Mouse (Mus musculus) hindbrain, embryonic 14.5 days (tissue): ENCODE results near the gene Lce3f. TPM values are rescaled to one million over a fixed set of nuclear protein-coding genes. Genes with fewer than 3 reads are reported as not detected.
A peak's percentile ranks its signal among the peaks of the same experiment; 100 is the strongest.

Experiments
- ATAC-seq: fragments of 200-750 bp; cut with Nextera tagmentation; 2 replicates; pipeline ENCODE4 v1.8.0; 2017; ENCODE audit warnings: moderate number of reproducible peaks, mild to moderate bottlenecking, moderate TSS enrichment, moderate library complexity; ENCODE audit not compliant: low FRiP score
- DNase-seq: peaks from one replicate; pipeline ENCODE4 v3.0.0-alpha.2; 2015; ENCODE audit warnings: low spot score
- H3K27ac ChIP-seq: fragments of 300-500 bp; sonication (generic); 2 replicates; pipeline ENCODE4 v1.5.1; 2014; ENCODE audit warnings: mild to moderate bottlenecking, moderate library complexity
- H3K27me3 ChIP-seq: fragments of 300-500 bp; sonication (generic); 2 replicates; pipeline ENCODE4 v1.6.1; 2014; ENCODE audit warnings: mild to moderate bottlenecking, low read length, mixed read lengths; ENCODE audit not compliant: control insufficient read depth, insufficient read depth
- H3K36me3 ChIP-seq: fragments of 300-500 bp; sonication (generic); replicated peaks from 2 replicates; pipeline ENCODE4 v1.6.1; 2014; ENCODE audit not compliant: control insufficient read depth, insufficient read depth
- H3K4me1 ChIP-seq: fragments of 300-500 bp; sonication (generic); replicated peaks from 2 replicates; pipeline ENCODE4 v1.6.1; 2014; ENCODE audit warnings: antibody characterized with exemption, low read length, mixed read lengths; ENCODE audit not compliant: control insufficient read depth, insufficient read depth
- H3K4me2 ChIP-seq: fragments of 300-500 bp; sonication (generic); replicated peaks from 2 replicates; pipeline ENCODE4 v1.6.1; 2014; ENCODE audit warnings: mild to moderate bottlenecking, moderate library complexity
- H3K4me3 ChIP-seq: fragments of 300-500 bp; sonication (generic); replicated peaks from 2 replicates; pipeline ENCODE4 v1.5.1; 2014; ENCODE audit warnings: mild to moderate bottlenecking, low read length
- H3K9ac ChIP-seq: fragments of 300-500 bp; sonication (generic); 2 replicates; pipeline ENCODE4 v1.6.1; 2014
- H3K9me3 ChIP-seq: fragments of 300-500 bp; sonication (generic); 2 replicates; pipeline ENCODE4 v1.6.1; 2016; ENCODE audit warnings: low read length; ENCODE audit not compliant: control insufficient read depth
- WGBS: fragments of 180-500 bp; shearing (Covaris S2); extraction: QIAGEN DNeasy Blood & Tissue Kit; methylation state at CpG from one replicate; pipeline ENCODE4 v1.1.7; 2014; 5-methylcytosine and 5-hydroxymethylcytosine counted together
- polyA plus RNA-seq: library from polyadenylated mRNA; unstranded; fragments of >200 nt; fragmentation: Nextera tagmentation; extraction: Ambion mirVana; gene quantifications from 2 replicates; pipeline ENCODE4 v1.2.1, GENCODE M21; 2014

Lce3f gene
- polyA plus RNA-seq, 1 experiment from 2014 or later: not detected

DNA sequence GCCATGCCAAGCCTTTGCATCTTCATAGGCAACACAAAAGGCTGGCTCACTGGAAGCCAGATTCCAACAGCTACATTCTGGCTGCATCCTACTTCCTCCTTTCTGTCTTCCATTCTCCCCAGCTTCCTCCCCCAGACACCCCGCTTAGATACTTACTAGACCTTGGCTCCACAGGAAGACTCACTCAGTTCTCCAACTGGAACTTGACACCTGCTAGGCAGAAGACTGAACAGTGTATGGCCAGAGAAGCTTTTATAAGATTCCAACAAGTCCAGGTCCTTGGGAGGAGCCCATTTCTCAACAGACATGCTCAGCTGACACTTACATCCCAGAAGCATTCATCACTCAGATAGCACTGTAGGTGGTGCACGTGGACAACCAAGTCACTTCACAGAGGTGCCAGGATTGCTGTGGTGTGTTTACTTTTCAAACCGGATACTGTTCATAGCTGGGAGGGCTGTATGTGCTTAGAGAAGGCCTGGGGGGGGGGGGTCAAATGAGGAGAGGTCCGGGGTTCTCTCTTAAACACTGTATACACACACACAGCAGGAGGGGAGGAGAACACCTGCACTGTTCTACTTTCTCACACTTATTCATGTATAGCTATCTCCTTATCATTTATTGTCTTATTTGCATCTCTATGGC lies 23.6 kb downstream of the Lce3f start, which contains the start of gene Crct1:
Crct1 (minus strand) TSS at position 228 of the 645 bp plus-strand sequence.
- H3K27ac ChIP-seq: no peak within 1 kb of the TSS
- peak within 1 kb of the TSS; percentile 47 for H3K4me3 ChIP-seq
- H3K4me1 ChIP-seq: 0 out of 2 replicates have a peak, but pooled peaks cover 7% of the 10 kb centered on the region
- 30% methylated on average over 4 of the region's 4 CpGs for WGBS
- no peaks in the 10 kb centered on the region for H3K36me3 ChIP-seq
- peak within 1 kb of the TSS; percentile 88 for H3K4me2 ChIP-seq
- DNase-seq (no peak), ATAC-seq (no peak)
- H3K9me3 ChIP-seq: no peaks in the 10 kb centered on the region
- peak within 1 kb of the TSS; percentile 62 for H3K9ac ChIP-seq
- no peaks in the 10 kb centered on the region for H3K27me3 ChIP-seq

DNA sequence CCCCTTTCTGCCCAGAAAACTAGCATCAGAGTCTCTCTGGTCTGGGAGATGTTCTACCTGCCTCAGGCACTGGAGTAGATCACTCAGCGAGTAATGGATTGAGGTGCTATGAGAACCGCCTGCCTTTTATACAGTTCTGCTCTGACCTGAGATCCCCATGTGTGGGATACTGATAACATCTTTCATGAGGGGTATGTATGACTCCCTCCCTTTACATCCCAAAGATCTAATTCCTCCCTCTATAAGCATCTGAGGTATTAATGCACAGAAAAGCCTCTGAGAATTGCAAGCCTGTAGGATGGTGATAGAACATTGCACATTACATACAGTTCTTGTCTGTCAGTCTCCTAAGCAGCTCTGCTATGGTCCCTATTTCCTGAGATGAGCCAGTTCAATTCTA lies 26.9 kb downstream of the Lce3f start, which contains the start of gene Lce1m:
Lce1m (minus strand) TSS at position 101 of the 400 bp plus-strand sequence.
- no peak within 1 kb of the TSS for H3K4me3 ChIP-seq
- no peak within 1 kb of the TSS for H3K9ac ChIP-seq
- DNase-seq: no peak
- no peak within 1 kb of the TSS for H3K4me2 ChIP-seq
- no peak within 1 kb of the TSS for H3K27ac ChIP-seq
- 0 out of 2 replicates have a peak, but pooled peaks cover 7% of the 10 kb centered on the region for H3K4me1 ChIP-seq
- H3K36me3 ChIP-seq: no peaks in the 10 kb centered on the region
- H3K9me3 ChIP-seq: no peaks in the 10 kb centered on the region
- H3K27me3 ChIP-seq: no peaks in the 10 kb centered on the region
- WGBS: 95% methylated on average over 2 of the region's 2 CpGs
- no peak for ATAC-seq

DNA sequence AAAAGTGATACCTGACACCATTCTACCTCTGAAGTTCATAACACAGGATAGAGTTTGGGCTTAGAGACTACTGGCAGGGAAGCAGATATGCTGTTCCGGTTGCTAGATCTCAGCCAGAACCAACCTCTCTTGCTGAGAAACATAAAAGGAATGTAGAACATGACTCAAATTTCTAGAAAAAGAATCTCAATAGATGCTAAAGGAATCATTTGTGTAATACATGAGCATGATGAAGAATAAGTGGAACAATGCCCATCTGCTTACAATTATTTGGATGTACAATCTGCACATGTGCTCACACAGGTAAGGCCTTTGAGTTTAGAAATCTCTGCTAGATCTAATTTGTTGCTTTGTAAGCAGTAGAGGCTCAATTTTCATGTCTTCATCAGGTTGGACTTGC lies 29.1 kb downstream of the Lce3f start:
- Histone ChIP-seq H3K9me3 (no peaks in the 10 kb centered on the region), H3K4me1 (no peaks in the 10 kb centered on the region), H3K4me3 (no peak overlapping the region), H3K4me2 (no peak overlapping the region), H3K36me3 (no peaks in the 10 kb centered on the region), H3K9ac (no peak overlapping the region), H3K27me3 (no peaks in the 10 kb centered on the region), H3K27ac (no peak overlapping the region)
- no peak for ATAC-seq
- 93% methylated on average over 1 of the region's 1 CpGs for WGBS
- no peak for DNase-seq

DNA sequence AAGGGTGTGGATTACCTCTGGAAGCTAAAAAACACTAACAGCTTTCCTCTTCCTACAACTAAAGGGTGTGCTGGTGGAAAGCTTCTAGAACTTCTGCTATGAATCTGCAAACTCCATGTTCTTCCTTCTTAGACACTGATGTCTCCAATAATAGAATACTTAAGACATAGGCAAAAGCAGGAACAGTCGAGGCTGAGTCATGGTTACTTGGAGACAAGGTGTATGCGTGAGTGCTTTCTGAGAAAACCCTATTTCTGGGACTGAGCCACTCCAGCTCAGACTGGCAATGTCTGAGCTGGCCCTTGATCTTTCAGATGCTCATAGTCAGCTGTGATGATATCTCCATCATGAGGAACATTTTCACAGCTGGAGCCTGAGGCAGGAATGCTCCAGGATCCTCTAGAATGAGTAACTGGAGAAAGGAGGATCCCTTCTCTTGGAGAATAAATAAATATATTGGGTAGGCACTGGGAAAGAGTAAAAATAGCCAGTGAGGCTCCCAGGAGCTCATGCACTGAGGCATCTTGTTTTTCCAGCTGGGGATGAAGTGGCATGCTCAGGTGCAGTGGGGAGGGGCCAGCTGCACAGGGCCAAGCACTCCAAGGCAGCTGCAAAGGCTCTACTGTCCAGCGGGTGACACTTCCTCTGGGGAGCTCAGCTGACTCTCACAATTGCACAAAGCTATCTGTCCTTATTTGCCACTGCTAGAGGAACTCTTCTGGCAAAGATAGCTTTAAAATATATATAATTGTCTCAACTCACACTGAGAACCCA lies 31.6 kb downstream of the Lce3f start:
- 76% methylated on average over 3 of the region's 3 CpGs for WGBS
- DNase-seq (no peak), ATAC-seq (no peak)
- Histone ChIP-seq H3K9ac (no peak overlapping the region), H3K4me2 (no peak overlapping the region), H3K27ac (no peak overlapping the region), H3K4me1 (no peaks in the 10 kb centered on the region), H3K27me3 (no peaks in the 10 kb centered on the region), H3K9me3 (no peaks in the 10 kb centered on the region), H3K36me3 (no peaks in the 10 kb centered on the region), H3K4me3 (no peak overlapping the region)

DNA sequence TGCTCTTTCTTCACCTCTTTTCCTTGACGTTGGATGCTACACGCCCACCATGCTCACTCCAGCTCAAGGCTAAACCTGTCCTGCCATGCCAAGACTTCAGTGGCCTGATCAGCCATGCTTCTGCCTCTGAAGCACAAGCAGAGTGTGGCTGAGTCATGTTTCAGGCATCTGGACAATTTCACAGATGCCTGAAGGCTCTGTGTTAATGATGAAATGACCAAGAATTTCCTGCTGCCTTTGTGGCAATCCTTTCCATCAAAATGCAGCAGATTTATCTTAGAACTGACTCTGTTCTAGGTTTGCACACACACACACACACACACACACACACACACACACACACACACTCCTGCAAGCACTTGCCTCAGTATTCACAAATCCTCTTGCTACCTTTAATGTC lies 33.5 kb downstream of the Lce3f start:
- no peak for DNase-seq
- no peaks in the 10 kb centered on the region for H3K9me3 ChIP-seq
- H3K36me3 ChIP-seq: no peaks in the 10 kb centered on the region
- H3K9ac ChIP-seq: no peak overlapping the region
- no peak overlapping the region for H3K4me3 ChIP-seq
- 88% methylated on average over 2 of the region's 2 CpGs for WGBS
- H3K27ac ChIP-seq: no peak overlapping the region
- no peak overlapping the region for H3K4me2 ChIP-seq
- H3K4me1 ChIP-seq: no peaks in the 10 kb centered on the region
- no peaks in the 10 kb centered on the region for H3K27me3 ChIP-seq
- no peak for ATAC-seq

DNA sequence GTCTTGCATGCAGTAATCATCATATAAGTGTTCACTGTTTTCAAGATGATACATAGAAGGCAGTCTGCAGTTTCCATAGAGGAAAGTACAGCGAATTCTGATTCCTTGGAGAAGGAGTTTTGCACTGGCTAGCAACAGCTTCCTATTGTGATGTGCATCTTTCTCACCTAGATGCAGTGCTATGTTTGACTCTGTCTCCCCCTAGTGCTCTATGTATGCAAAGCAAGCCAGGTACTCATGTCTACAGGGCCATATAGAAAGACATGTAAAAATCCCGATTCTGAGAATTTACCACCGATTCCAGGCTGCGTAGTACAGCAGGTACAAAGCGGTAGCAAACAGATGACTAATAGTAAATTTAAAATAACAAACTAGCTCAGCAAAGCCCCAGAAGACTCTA lies 39.4 kb downstream of the Lce3f start:
- Histone ChIP-seq H3K9ac (no peak overlapping the region), H3K9me3 (no peaks in the 10 kb centered on the region), H3K36me3 (no peaks in the 10 kb centered on the region), H3K27me3 (no peaks in the 10 kb centered on the region), H3K4me3 (no peak overlapping the region), H3K27ac (no peak overlapping the region), H3K4me1 (no peaks in the 10 kb centered on the region), H3K4me2 (no peak overlapping the region)
- DNase-seq (peak; percentile 86), ATAC-seq (peak; percentile 96)
- 52% methylated on average over 5 of the region's 5 CpGs for WGBS

Other genes with a start within 250 kb of the Lce3f start
- gene Lce1g, start 239.9 kb upstream of the Lce3f start, polyA plus RNA-seq: not detected in 2 replicates
- gene Lce1h, start 227.2 kb upstream of the Lce3f start, polyA plus RNA-seq: not detected in 2 replicates
- gene Lce1i, start 213.3 kb upstream of the Lce3f start, polyA plus RNA-seq: not detected in 2 replicates
- not detected in 2 replicates for gene Lce1j, start 201.7 kb upstream of the Lce3f start, polyA plus RNA-seq
- gene Lce1k, start 184.3 kb upstream of the Lce3f start, polyA plus RNA-seq: not detected in 2 replicates
- not detected in 2 replicates for gene Kprp, start 165.0 kb upstream of the Lce3f start, polyA plus RNA-seq
- gene Lce1l, start 140.9 kb upstream of the Lce3f start, polyA plus RNA-seq: not detected in 2 replicates
- not detected in 2 replicates for gene 2310050C09Rik, start 122.0 kb upstream of the Lce3f start, polyA plus RNA-seq
- not detected in 2 replicates for gene Lce3a, start 66.0 kb upstream of the Lce3f start, polyA plus RNA-seq
- gene Lce3b, start 59.2 kb upstream of the Lce3f start, polyA plus RNA-seq: not detected in 2 replicates
- not detected in 2 replicates for gene Lce3c, start 47.7 kb upstream of the Lce3f start, polyA plus RNA-seq
- not detected in 2 replicates for gene Lce3d, start 34.8 kb upstream of the Lce3f start, polyA plus RNA-seq
- not detected in 2 replicates for gene Lce3e, start 25.2 kb upstream of the Lce3f start, polyA plus RNA-seq
- 1.0 and 2.3 TPM in 2 replicates for gene Crct1, start 23.5 kb downstream of the Lce3f start, polyA plus RNA-seq
- gene Lce1m, start 26.8 kb downstream of the Lce3f start, polyA plus RNA-seq: not detected in 2 replicates
- gene Gm4858, start 76.6 kb downstream of the Lce3f start, polyA plus RNA-seq: not detected in 2 replicates
- gene Crnn, start 152.6 kb downstream of the Lce3f start, polyA plus RNA-seq: not detected in 2 replicates
- not detected in 2 replicates for gene Flg2, start 205.1 kb downstream of the Lce3f start, polyA plus RNA-seq